Mouse (Mus musculus) ES-E14 (cell line): ENCODE results near the gene Phyhd1.

Experiments used
- CHD2 ChIP-seq: IDR thresholded peaks from 2 replicates; pipeline ENCODE4 v1.6.1; 2014; ENCODE audit warnings: mild to moderate bottlenecking, low read depth, low read length, inconsistent platforms
- HCFC1 ChIP-seq: IDR thresholded peaks from 2 replicates; pipeline ENCODE4 v1.6.1; 2012; ENCODE audit warnings: low read length, inconsistent platforms, borderline replicate concordance; ENCODE audit not compliant: insufficient read depth
- ZC3H11A ChIP-seq: IDR thresholded peaks from 2 replicates; pipeline ENCODE4 v1.6.1; 2012; ENCODE audit warnings: low read depth, mild to moderate bottlenecking, inconsistent platforms, low read length, borderline replicate concordance
- ZNF384 ChIP-seq: IDR thresholded peaks from 2 replicates; pipeline ENCODE4 v1.6.1; 2012; ENCODE audit warnings: low read depth, low read length, inconsistent platforms

GRCm38 (mm10) chr2:30281651-30282050 lies 15.6 kb downstream of the Phyhd1 start:
- TF ChIP-seq CHD2 (no peak), ZC3H11A (no peak), ZNF384 (no peak), HCFC1 (no peak)
